Mouse (Mus musculus) layer of hippocampus, postnatal 10 days (tissue): ENCODE data around the gene Gm5129. TPM values are rescaled to one million over a fixed set of nuclear protein-coding genes. Genes with fewer than 3 reads are reported as not detected.
"Not testable (repeated sequence)": the region's sequence is repeated elsewhere in the genome, so short reads cannot be mapped to it uniquely, and the experiment has no call there.

Experiments used
- DNase-seq, 2 experiments: peaks; one replicate each; pipeline ENCODE4 v3.0.0; 2021; ENCODE audit warnings: low spot score in 2 of 2
- long read RNA-seq: library from polyadenylated mRNA; stranded (forward); transcript quantifications from one replicate; pipeline ENCODE4 v2.0.0, GENCODE M21; 2023
- total RNA-seq, 2 experiments: library from RNA; stranded (reverse); gene quantifications; 2 replicates each; pipeline ENCODE4 v1.2.3; 2021

Gm5129 gene
- total RNA-seq: not detected
- long read RNA-seq: 0 reads

GRCm38 (mm10) chr5:29735557-29736061 is at the start of gene Gm5129, which contains the start of gene Dnajb6:
Gene Gm5129, minus strand, starts transcription at chr5:29735936.
Gene Dnajb6, plus strand, starts transcription at chr5:29735688.
- DNase-seq: peak; percentile 98 to 99

- not testable (repeated sequence) for DNase-seq
Measured at GRCm38 (mm10) chr5:29784906-29785305, 49.2 kb upstream of the Gm5129 start.

- DNase-seq: no peak
Measured at GRCm38 (mm10) chr5:29782261-29782660, 46.5 kb upstream of the Gm5129 start.

GRCm38 (mm10) chr5:29779733-29780132 is 44.0 kb upstream of the Gm5129 start:
- not testable (repeated sequence) for DNase-seq

GRCm38 (mm10) chr5:29778029-29778428 is 42.3 kb upstream of the Gm5129 start:
- no peak for DNase-seq

- no peak for DNase-seq
Measured at GRCm38 (mm10) chr5:29775437-29775836, 39.7 kb upstream of the Gm5129 start.

GRCm38 (mm10) chr5:29773460-29774150 is 37.9 kb upstream of the Gm5129 start:
- no peak for DNase-seq

- DNase-seq: peak; percentile 30 to 46
Measured at GRCm38 (mm10) chr5:29772651-29773330, 37.1 kb upstream of the Gm5129 start.

GRCm38 (mm10) chr5:29772038-29772437 is 36.3 kb upstream of the Gm5129 start:
- no peak for DNase-seq

GRCm38 (mm10) chr5:29770935-29771334 is 35.2 kb upstream of the Gm5129 start:
- DNase-seq: no peak

GRCm38 (mm10) chr5:29759318-29759717 is 23.6 kb upstream of the Gm5129 start:
- no peak for DNase-seq

- no peak for DNase-seq
Measured at GRCm38 (mm10) chr5:29752894-29753293, 17.2 kb upstream of the Gm5129 start.

GRCm38 (mm10) chr5:29751306-29751705 is 15.6 kb upstream of the Gm5129 start:
- DNase-seq: no peak

- no peak for DNase-seq
Measured at GRCm38 (mm10) chr5:29747661-29748060, 11.9 kb upstream of the Gm5129 start.

GRCm38 (mm10) chr5:29741093-29741492 is 5.4 kb upstream of the Gm5129 start:
- DNase-seq: no peak

GRCm38 (mm10) chr5:29740651-29741050 is 4.9 kb upstream of the Gm5129 start:
- no peak for DNase-seq

- no peak for DNase-seq
Measured at GRCm38 (mm10) chr5:29738076-29738475, 2.3 kb upstream of the Gm5129 start.

GRCm38 (mm10) chr5:29737471-29737870 is 1.7 kb upstream of the Gm5129 start:
- no peak for DNase-seq

GRCm38 (mm10) chr5:29736942-29737341 is 1.2 kb upstream of the Gm5129 start:
- DNase-seq: no peak

- no peak for DNase-seq
Measured at GRCm38 (mm10) chr5:29736073-29736900, 551 bp upstream of the Gm5129 start.

- DNase-seq: no peak
Measured at GRCm38 (mm10) chr5:29734831-29735510, 765 bp downstream of the Gm5129 start.
